Mouse (Mus musculus): ENCODE measurements around the gene Polr2l.

- TF ChIP-seq CTCF (IDR thresholded peaks at IDR 0.05; ENCODE audit: borderline replicate concordance, insufficient read depth, low read depth, low read length) (no peak), POLR2A (IDR thresholded peaks at IDR 0.05; ENCODE audit: borderline replicate concordance, insufficient read depth, low read length) (no peak)
Observed at GRCm38 (mm10) chr7:141461521-141462332, 13.2 kb downstream of the Polr2l start.

Measured in cerebellum, adult 2 months (tissue).